Mouse (Mus musculus) frontal cortex, adult (tissue): ENCODE measurements around the gene Kcnk5.

ENCODE experiments used
- ATAC-seq: cut with Nextera tagmentation; 2 replicates; pipeline ENCODE4 v1.9.2; 2017; ENCODE audit warnings: mild to moderate bottlenecking, moderate library complexity, mixed read lengths; ENCODE audit not compliant: low TSS enrichment

Kcnk5 gene

DNA sequence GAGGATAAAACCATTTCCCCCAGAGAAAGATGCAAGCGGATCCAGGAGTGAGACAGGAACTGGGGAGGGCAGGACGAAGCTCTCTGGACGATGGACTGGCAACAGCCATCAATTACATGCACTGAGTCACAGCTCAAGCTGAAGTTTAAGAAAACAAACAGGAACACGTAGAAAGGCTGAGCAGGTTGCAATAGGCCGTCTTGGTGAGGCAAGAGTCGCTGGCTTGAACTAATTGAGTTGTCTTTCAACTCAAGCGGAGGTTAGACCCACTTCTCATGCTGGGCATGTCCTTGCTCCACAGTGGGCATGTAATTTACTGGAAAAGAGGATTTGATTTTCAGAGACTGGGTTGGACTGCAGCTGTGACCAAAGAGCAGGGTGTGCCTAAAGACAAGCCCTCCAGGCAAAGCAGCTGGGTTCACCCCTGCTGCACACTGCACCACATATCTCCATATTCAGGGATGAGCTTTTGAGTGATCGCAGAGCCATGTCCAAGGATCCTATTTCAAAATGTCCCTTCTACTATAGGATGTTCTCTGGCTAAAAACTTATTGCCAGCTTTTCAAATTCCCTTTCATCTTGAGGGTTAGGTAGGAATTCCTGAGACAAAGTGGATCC, 19.6 kb upstream of the Kcnk5 start:
- no peak for ATAC-seq

DNA sequence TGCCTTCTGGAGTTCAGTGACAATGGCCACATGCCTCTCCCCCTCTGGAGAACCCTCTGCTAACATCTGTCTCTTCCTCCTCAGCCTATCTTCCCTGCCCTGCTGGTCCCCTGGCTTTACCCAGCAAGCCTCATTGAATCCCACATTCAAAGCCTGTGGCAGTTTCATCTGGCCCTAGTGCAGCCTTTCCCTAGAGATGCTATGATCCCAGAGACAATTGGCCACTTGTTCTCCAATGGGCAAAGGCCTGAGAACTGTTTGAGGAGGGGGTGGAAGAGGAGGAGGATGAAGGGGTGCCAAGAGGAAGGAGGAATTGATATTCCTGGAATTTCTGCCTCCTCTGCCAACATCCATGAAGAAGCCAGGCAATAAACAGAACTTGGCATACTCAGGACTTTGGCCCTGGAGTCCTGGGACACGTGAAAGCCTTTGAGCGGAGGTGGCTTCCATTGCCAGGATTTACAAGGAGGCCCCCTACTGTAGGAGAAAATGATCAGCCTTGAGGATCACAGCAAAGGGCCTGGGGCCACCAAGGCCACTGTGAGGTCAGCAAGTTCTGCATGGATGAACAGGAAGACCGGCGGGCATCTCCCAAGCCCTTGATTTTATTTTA, 11.6 kb upstream of the Kcnk5 start:
- no peak for ATAC-seq

DNA sequence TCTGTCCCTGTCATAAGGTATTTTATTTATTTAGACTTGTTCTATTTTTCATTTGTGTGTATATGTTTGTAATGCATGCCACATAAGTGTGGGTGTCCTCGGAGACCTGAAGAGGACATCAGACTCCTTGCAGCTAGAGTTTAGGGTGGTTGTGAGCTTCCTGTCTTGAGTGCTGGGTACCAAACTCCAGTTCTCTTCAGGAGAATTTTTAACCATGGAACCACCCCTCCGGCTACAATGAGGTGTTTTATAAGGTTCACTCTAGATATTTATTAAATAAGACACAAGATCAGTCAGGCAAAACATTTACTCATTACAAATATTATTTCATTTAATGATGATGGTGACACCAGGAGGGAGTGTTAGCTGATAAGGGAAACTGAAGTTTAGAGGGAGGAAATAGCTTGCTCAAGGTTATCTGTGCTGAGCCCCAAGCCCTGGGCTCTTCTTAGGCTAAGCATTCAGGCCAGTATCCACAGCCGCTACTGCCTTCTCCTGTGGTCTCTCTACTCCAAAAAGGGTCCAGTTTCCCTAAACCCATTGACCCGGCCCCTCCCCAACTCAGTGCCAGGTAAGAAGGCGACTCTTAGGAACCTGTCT, 9.6 kb upstream of the Kcnk5 start:
- no peak for ATAC-seq

DNA sequence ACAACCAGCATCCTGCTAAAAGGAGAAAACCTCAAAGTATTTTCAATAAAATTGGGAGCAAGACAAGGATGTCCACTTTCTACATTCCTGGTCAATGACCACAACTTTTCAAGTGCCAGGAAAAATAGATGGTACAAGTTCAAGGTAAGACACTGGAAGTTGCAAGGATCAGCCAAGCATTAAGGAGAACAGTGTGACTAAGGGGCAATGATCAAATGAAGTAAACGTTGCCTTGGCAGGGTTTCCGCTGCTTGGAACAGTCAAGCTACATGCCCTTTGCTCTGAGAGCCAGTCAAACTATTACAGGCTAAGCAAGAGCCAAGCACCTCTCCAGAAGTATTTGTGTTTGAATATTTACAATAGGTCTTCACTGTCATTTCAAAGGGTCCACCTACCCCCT, 8.1 kb upstream of the Kcnk5 start:
- ATAC-seq: no peak

DNA sequence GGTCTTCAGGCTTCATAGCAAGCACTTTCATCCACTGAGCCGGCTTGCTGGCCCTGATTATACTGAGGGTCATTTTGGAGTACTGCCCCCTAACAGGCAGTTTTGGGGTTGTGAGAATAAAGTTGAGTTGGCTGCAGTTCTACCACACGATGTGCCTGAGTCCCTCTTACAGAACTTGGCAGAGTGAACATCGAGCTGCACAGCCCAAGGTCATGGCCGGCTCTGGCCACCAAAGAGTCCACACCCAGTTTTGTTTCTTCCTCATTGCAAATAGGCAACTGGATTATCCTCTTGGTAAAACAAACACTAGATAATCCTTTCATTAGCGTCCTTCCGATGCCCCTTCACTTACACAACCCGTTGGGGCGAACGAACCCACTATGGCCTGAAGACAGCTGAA, 3.8 kb upstream of the Kcnk5 start:
- no peak for ATAC-seq

DNA sequence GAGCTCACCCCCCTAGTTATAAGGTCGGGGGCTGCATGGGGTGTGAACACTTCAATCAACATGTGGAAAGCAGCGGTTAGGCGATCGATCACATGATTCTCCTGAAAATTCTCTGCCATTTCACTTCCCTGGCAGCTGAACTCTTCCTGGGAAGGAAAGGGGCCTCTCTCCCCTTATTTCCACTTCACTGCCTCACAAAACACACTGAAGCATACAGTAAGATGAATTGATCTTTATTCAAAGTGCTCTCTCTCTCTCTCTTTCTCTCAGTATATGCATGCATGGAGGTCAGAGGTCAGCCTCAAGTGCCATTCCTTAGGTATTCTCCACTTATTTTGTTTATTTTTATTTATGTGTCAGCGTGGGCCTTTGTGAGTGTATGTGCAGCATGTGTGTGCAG, 2.1 kb upstream of the Kcnk5 start:
- ATAC-seq: no peak

DNA sequence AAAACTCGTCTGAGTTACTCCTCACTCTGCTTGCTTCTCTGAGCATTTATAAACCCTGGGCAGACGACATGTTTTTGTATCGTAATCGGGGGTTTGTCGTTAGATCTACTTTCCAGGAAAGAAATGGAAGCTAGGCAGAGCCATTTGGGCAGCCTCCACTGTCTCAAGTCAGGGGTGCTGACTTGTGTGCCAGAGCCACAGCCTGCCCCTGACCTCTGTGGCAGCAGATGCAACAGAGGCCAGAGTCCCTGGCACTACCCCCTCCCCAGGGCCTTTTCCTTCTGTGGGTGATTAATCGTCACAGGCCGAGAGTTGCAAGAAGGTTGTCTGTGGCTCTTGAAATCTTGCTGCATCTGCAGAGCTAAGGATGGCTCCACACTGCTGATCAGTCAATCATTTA, 987 bp upstream of the Kcnk5 start:
- no peak for ATAC-seq

DNA sequence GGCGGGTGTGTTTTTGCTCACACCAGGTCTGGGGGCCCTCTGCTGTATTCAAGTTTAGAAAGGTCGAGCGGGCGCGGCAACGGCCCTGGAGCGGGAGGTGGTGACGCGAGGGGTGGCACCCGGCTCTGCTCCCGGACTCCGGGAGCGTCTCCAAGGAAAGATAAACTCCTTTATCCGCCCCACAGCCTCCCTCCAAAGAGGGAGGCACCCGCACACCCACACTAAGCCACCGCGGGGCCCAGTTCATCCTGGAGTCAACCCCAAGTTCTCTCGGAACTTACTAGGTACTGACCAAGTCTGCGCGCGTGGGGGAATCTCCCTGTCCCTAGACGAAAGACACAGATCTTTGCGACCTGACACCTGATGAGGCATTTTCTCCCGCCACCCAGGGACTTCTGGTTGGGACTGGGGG, 852 bp downstream of the Kcnk5 start:
- no peak for ATAC-seq

DNA sequence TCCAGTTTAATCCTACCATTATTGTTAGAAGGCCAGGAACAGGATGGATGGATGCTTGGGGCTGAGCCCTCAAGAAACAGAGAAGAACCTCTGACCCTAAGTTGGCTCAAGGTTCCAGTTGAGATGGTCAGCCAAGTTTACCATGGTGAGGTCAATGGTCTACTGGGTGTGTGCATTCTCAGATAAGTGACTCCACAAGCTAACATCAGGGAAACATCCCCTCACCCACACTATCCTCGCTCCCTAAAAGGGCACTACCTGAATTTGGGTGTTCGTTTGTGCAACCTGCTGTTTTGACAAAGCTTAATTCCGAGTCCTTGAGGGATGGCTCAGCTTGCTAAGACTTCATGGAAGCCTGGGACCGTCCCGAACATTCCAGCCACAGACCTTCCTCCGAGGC, 1.3 kb downstream of the Kcnk5 start:
- ATAC-seq: no peak

DNA sequence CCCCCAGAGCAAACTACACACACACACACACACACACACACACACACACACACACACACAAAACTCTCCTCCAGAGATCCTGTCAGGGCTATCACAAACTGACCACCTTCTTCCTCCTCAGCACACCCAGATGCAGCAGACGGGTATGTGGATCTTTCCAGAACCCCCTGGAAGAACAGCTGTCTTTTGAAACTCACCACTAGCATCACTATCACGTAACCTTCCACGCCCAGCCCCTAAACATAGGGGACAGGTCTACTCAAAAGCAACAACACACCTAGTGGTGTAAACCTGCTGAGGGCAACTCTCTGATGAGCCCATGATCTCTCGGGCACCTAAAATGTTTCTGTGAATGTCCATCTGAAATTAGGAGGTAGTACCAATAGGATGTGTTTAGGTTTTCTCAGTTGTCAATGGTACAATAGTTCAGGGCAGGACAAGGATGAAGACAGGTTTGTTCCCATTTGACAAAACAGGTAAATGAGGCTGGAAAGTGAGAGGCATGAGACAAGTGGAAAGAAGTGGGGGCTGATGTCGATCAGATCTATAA, 1.8 kb downstream of the Kcnk5 start:
- no peak for ATAC-seq

DNA sequence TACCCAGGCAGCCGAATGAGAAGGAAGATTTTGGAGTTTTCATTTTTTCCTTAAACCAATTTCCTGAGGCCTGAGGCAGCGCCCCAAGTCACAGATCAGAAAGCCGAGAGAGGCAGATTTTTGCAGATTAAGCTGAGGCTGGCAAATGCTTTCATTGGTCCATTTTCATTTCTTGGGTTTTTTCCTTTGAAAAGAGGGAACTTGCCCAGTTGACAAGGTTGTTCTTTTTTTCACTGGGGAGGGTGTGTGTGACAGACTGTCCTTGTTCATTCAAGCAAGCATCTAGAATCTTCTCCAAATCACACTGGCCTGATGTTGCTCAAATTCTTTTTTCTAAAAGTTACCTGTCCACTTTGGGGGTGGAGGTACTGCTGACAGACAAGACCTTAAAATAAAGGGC, 2.5 kb downstream of the Kcnk5 start:
- no peak for ATAC-seq

DNA sequence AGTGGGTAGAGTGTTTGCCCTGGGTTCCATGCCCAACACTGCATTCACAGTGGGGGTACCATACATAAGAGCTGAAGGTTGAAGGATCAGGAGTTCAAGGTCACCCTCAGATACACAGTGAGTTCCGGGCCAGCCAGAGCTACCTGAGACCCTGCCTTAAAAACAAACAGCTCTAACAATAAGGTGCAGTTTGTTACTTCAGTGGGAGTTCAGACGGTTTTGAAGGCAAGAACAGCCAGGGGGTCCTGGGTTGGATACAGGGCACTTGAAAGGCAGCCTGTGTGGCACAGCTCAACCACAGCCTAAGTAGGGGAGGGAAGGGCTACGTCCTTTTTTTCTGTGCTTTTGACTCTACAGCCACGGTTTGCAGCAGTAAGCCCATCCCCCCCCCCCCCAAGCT, 3.0 kb downstream of the Kcnk5 start:
- ATAC-seq: no peak

DNA sequence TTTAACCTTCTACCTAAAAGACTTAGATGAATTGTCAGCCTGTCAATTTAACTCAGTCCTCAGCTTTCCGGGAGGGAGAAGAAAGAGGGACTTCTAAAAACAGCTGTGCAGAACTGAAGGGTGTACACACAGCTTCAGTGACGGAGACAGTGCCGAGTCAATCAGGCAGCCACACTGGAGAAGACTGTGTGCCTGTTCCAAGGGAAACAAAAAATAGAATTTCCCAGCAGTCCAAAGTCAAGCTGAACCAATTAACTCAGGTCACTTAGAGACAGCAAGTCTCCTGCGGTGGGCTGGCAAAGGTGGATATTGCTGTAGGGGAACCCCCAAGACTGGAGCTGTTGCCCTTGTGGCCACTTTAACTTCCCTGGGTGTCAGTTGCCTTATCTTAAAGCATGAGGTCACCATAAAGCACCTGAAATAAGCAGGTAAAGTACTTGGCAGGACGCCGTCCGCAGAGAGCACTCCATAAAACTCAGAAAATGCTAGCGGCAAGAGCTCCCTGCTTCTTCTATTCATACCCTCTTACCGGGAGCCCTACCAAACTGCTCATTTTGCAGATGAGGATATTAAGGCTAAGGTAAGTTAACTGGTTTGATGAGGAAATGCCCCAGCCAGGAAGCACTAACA, 4.0 kb downstream of the Kcnk5 start:
- ATAC-seq: no peak

DNA sequence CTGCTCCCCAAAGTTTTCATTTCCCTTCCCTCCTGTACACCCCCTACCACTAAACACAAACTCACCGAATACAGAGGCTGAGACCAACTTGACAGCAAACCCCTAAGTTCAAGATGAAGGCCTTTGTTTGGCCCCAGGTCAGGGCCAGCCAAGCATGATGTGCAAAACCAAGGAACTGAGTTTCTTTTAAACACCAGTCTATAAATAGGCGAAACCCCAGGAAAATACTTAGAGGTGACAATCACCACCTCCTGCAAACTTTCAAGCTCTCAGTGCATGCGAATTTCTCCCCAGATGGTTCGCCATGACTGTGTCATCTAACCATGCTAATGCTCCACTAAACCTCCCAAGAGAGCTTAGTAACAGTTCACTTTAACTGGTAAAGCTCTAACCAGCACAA, 5.9 kb downstream of the Kcnk5 start:
- ATAC-seq: no peak

DNA sequence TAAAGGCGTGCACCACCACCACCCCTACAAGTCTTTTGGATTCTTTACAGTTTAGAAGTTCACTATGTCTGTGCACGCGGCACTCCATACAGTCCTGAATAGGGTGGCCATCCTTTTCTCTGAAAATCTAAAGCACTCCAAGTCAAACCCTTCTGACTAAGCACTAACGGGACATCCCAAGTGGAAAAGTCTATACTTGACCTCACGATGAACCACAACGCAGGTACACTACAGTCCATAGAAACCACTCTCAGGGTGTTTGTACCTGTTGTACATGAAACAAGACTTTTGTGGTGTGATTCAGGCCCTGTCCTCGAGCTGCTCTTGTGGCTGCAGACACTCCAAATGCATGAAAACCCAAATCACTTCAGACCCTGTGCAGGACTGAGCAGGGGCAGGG, 6.5 kb downstream of the Kcnk5 start:
- no peak for ATAC-seq

DNA sequence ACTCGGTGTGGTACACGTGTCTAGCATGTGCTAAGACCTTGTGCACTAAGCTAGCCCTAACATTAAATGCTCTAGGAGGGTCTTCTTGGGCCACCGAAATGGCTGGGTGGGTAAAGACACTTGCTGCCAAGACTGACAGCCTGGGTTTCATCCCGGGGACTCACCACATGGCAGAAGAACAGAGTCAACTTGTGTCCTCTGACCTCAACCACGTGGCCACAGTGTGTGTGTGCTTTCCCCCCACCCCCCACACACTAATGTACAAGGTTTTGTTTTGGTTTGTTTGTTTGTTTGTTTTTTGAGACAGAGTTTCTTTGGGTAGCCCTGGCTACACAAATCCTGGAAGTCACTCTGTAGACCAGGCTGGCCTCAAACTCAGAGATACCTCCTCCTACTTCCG, 6.9 kb downstream of the Kcnk5 start:
- no peak for ATAC-seq

DNA sequence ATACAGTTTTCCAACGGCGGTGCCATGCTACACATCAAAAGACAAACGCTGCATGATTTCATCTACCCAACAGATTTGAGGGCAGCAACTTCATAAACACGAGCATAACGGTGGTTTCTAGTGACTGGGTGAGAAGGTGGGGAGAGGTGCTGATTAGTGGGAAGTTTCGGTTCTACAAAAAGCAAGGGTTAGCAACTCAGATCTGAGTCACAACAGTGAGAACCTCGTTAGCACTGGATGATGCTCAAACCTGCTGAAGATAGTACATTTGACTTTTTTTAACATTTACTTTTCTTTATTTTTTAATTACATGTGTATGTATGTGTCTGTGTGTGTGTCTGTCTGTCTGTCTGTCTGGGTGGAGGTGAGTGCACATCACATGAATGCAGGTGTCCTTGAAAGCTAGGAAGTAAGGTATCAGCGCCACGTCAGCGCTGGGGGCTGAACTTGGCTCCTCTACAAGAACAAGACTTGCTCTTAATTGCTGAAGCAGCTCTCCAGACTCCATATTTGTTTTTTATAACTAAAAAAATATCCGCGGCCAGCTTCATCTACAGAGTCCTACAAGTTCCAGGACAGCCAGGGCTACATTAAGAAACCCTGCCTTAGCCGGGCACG, 7.6 kb downstream of the Kcnk5 start:
- ATAC-seq: no peak

DNA sequence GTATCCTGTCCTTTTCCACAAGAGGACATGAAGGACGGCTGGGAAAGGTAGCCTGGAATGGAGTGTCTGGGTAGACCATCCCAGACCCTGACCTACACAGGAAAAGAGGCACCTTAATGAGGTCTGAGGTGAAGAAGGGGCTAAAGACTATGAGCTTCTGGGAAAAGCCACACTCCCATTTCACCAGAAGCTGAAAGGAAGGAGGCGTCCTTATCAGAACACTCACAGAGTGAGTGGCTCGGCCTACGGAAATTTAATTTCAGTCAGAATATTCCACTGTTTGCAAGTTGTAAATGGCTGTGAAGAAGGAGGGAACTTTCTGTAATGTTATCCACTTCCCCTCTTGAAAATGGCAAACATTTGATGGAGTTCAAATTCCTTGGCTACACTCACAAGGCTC, 8.7 kb downstream of the Kcnk5 start:
- ATAC-seq: no peak

DNA sequence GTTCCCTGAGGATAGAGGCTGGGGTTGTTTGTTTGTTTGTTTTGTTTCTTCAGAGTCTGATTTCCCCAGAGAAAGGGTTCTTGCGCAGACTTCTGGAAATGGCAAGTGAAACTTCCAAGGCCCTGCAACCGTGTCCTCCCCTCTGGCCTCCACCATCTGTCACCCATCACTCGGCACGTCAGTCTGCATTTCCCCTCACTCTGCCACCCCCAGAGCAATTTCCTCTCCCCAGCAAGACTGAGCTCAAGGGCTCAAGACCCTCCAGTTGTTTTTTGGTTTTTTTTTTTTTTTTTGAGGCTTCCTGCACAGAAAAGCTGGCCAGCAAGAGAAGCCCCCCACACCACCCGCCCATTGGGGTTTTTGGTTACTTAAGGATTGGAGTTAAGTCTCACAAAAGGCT, 9.1 kb downstream of the Kcnk5 start:
- no peak for ATAC-seq

DNA sequence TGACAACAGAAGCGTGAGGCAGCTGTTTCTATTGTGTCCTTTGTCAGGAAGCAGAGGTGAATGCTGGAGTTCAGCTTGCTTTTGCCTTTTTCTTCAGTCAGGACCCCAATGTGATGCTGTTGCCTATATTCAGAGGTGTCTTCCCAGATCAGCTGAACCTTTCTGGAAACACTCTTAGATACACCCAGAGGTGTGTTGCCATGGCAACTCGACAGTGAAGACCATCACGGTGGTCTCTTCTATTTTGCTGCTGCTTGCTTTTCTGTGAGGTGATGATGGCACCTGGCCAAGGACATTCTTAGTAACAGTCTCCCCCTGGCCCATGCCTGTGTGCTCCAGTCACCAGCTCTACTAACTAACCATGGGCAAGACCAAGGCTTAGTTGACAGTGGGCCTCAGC, 9.8 kb downstream of the Kcnk5 start:
- no peak for ATAC-seq

DNA sequence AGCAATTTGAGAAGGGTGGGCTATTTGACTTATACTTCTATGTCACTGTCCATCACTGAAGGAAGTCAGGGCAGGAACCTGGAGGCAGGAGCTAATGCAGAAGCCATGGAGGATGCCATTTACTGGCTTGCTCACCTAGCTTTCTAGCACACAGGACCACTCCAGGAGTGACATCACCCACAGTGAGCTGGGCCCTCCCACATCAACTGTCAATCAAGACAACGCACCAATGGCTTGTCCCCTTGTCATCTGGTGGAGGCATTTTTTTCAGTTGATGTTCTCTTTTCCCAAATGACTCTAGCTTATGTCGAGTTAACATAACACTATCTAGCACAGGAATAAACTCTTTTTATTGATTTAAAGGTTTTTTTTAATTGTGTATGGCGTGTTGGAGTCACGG, 12.4 kb downstream of the Kcnk5 start:
- no peak for ATAC-seq

DNA sequence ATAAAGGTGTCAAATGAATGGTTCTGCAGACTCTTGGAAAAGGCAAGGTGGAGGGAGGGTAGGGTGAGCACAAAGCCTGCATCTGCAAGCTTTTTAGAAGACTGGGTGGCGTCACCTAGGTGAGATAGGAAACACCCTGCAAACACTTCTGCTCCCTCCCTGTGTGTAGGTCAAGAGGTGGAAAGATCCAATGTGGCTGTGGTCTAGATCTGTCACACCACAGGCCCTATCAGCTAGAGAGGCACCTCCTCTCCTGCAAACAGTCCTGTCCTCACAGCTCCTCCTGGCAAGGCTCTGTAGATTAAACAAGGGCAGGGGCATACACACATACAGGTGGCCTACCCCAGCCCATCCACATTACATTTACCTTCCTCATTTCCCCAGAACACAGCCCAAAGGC, 13.1 kb downstream of the Kcnk5 start:
- ATAC-seq: no peak

DNA sequence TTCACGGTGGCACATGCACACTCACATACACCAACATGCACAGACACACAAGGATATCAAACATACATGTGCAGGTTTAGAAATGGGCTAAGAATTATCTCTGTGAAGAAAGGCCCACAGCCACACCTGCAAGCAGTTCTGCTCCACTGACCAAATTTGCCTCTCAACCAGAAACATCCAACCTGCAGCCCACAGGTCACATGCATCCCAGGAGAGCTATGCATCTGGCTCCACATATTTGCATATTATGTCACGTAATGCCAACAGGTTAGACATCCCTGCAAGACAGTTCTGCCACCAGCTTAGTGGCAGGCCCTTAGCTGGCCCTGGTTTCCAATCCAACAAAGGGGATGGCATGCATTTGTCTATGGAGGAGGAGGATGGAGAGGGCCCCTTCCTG, 13.6 kb downstream of the Kcnk5 start:
- ATAC-seq: no peak
